Mouse (Mus musculus) monocyte, adult 5-6 weeks (primary cell): ENCODE data around the gene Cep85l. TPM values are rescaled to one million over a fixed set of nuclear protein-coding genes. Genes with fewer than 3 reads are reported as not detected.

Source experiments
- ATAC-seq: fragments of 153-309, 156-312 bp; replicated peaks from 2 replicates; pipeline ENCODE4 v1.8.0; 2017; ENCODE audit warnings: mild to moderate bottlenecking; ENCODE audit not compliant: low TSS enrichment, insufficient number of reproducible peaks, severe bottlenecking, poor library complexity, low FRiP score
- total RNA-seq: library from RNA; stranded (forward); fragments of 200-1000, 200-491, 200-594 nt; gene quantifications from 3 replicates; pipeline ENCODE4 v1.2.3, GENCODE M21; 2017

Cep85l gene
- total RNA-seq, 1 experiment from 2014 or later: 27.4 TPM

DNA sequence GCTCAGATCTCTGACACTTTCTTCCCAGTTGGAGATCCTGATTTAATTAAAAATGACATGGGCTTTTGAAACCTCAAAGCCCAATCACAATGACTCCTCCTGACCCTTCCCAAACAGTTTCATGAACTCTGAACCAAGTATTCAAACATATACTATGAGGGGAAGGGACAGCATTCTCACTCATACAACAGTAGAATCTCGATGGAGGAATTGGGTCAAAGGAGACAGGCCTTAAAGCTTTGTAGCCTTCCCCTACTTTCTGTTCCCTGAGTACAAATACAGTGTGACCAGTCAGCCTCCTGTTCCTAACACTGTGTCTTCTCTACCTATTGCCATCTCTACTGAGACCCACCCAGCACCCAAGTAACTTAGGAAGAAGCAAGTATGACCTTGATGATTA is 117.7 kb downstream of the Cep85l start:
- no peak for ATAC-seq

- no peak for ATAC-seq
Observed at GRCm38 (mm10) chr10:53235381-53235780, 144.4 kb downstream of the Cep85l start.

GRCm38 (mm10) chr10:53234683-53235082 is 145.1 kb downstream of the Cep85l start:
- ATAC-seq: no peak

- no peak for ATAC-seq
Observed at GRCm38 (mm10) chr10:53234086-53234613, 145.6 kb downstream of the Cep85l start.

- ATAC-seq: no peak
Observed at GRCm38 (mm10) chr10:53230809-53231208, 148.9 kb downstream of the Cep85l start.

DNA sequence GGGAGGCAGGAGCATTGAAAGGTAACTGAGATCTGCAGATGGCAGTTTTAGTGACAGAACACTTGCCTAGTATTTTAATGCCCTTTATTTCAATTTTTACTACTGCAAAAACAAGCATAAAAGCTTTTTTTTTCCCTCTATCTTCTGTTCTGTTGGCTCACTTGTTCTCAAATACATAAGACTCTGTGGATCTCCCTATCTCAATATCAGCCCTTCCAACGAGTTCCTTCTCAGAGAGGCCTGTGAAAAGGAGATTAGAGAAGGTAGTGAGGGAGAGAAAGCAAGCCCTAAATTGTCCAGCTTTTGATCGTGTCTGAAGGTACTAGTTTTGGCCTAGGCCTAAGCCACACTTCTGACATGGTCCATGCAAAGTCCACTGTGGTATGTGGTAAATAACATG is 150.6 kb downstream of the Cep85l start:
- no peak for ATAC-seq

Other genes with a start within 250 kb of the Cep85l start
- gene Pln, start 42.3 kb downstream of the Cep85l start, total RNA-seq: 0.53 TPM in 1 of 3 replicates, not detected in the others
- 20.2 to 27.3 TPM (median 24.3 TPM) in 3 replicates for gene Asf1a, start 216.8 kb upstream of the Cep85l start, total RNA-seq